Mouse (Mus musculus) testis, adult 2 months (tissue): ENCODE measurements around the gene Carmil1.

ENCODE experiments used
- CTCF ChIP-seq: fragments of 200-500 bp; IDR thresholded peaks from 2 replicates; pipeline ENCODE4 v1.5.1; 2012; ENCODE audit warnings: low read depth, mild to moderate bottlenecking, inconsistent platforms, low read length, moderate library complexity; ENCODE audit not compliant: control insufficient read depth, insufficient read depth, insufficient replicate concordance
- POLR2A ChIP-seq: fragments of 200-500 bp; IDR thresholded peaks from 2 replicates; pipeline ENCODE4 v1.6.1; 2012; ENCODE audit warnings: low read depth, mild to moderate bottlenecking, inconsistent platforms, low read length, moderate library complexity; ENCODE audit not compliant: control insufficient read depth

DNA sequence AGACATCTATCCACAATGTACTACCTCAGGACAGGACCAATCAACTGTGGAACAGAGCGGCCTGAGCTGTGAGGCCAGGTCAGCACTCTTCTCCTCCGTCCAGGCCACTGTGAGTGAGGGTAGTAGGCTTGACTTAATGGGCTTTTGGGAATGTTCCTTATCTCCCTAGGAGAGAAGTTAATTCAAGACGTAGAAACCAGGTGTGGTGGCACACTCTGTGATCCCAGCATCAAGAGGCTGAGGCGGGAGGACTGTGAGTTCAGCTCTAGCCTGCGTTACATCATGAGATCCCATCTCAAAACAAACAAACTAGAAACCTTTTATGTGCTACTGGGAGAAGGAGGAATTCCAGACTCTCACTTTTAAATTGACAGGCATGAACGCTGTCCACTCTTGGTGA is 154.7 kb downstream of the Carmil1 start:
- TF ChIP-seq CTCF (no peak), POLR2A (no peak)
